Mouse (Mus musculus) kidney, embryonic 16.5 days (tissue): ENCODE data around the gene Zkscan17. TPM values are rescaled to one million over a fixed set of nuclear protein-coding genes. Genes with fewer than 3 reads are reported as not detected.

ENCODE experiments used
- ATAC-seq: fragments of 200-750 bp; cut with Nextera tagmentation; 2 replicates; pipeline ENCODE4 v1.8.0; 2017; ENCODE audit warnings: moderate TSS enrichment; ENCODE audit not compliant: low FRiP score, low TSS enrichment
- H3K27ac ChIP-seq: fragments of 300-500 bp; sonication (generic); 2 replicates; pipeline ENCODE4 v1.5.1; 2014; ENCODE audit warnings: low read length
- H3K27me3 ChIP-seq: fragments of 300-500 bp; sonication (generic); 2 replicates; pipeline ENCODE4 v1.6.1; 2014; ENCODE audit warnings: low read length, control low read depth, mixed read lengths; ENCODE audit not compliant: insufficient read depth
- H3K36me3 ChIP-seq: fragments of 300-500 bp; sonication (generic); 2 replicates; pipeline ENCODE4 v1.6.1; 2014; ENCODE audit warnings: low read length, control low read depth, mixed read lengths; ENCODE audit not compliant: insufficient read depth
- H3K4me1 ChIP-seq: fragments of 300-500 bp; sonication (generic); 2 replicates; pipeline ENCODE4 v1.6.1; 2014; ENCODE audit warnings: low read length, control low read depth, mixed read lengths; ENCODE audit not compliant: insufficient read depth
- H3K4me2 ChIP-seq: fragments of 300-500 bp; sonication (generic); replicated peaks from 2 replicates; pipeline ENCODE4 v1.6.1; 2014; ENCODE audit warnings: low read depth, low read length
- H3K4me3 ChIP-seq: fragments of 300-500 bp; sonication (generic); 2 replicates; pipeline ENCODE4 v1.5.1; 2014; ENCODE audit warnings: mild to moderate bottlenecking, low read length
- H3K9ac ChIP-seq: fragments of 300-500 bp; sonication (generic); replicated peaks from 2 replicates; pipeline ENCODE4 v1.6.1; 2014; ENCODE audit warnings: low read length
- H3K9me3 ChIP-seq: fragments of 300-500 bp; sonication (generic); 2 replicates; pipeline ENCODE4 v1.6.1; 2016; ENCODE audit warnings: low read length, control low read depth
- WGBS: fragments of 180-500 bp; shearing (Covaris S2); extraction: QIAGEN DNeasy Blood & Tissue Kit; methylation state at CpG from one replicate; pipeline ENCODE4 v1.1.7; 2014; 5-methylcytosine and 5-hydroxymethylcytosine counted together
- polyA plus RNA-seq: library from polyadenylated mRNA; unstranded; fragments of >200 nt; fragmentation: Nextera tagmentation; extraction: Ambion mirVana; gene quantifications from 2 replicates; pipeline ENCODE4 v1.2.1, GENCODE M21; 2015

Zkscan17 gene
- polyA plus RNA-seq, 1 experiment from 2014 or later, result 29.1 TPM

DNA sequence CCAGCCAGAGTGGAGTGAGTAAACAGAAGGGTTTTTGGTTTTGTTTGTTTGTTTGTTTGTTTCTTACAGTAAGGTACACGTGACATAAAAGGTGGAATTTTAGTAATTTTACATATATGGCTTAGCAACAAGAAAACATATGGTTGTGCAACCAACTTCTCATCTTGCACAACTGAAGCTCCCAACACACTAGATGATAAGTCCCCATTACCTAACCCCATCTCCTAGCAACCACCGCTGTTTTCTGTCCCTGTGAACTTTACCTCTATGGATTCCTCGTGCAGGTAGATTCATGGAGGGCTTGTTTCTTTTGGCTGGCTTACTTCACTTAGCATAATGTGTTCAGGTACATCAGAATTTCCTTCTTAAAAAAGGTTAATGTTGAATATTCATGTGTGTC lies 16.8 kb upstream of the Zkscan17 start:
- Histone ChIP-seq H3K4me2 (no peak overlapping the region), H3K27ac (no peak overlapping the region), H3K4me3 (no peak overlapping the region), H3K9me3 (no peaks in the 10 kb centered on the region), H3K36me3 (no peaks in the 10 kb centered on the region), H3K27me3 (no peaks in the 10 kb centered on the region), H3K9ac (no peak overlapping the region), H3K4me1 (peaks cover 4% of the 10 kb centered on the region)
- no peak for ATAC-seq
- WGBS, result 80% methylated on average over 3 of the region's 3 CpGs

- WGBS, result 77% methylated on average over 6 of the region's 6 CpGs
- H3K27ac ChIP-seq, result no peak overlapping the region
- no peak overlapping the region for H3K4me3 ChIP-seq
- no peaks in the 10 kb centered on the region for H3K36me3 ChIP-seq
- H3K4me2 ChIP-seq, result no peak overlapping the region
- H3K9ac ChIP-seq, result no peak overlapping the region
- ATAC-seq, result no peak
- peaks cover 11% of the 10 kb centered on the region for H3K4me1 ChIP-seq
- H3K9me3 ChIP-seq, result no peaks in the 10 kb centered on the region
- no peaks in the 10 kb centered on the region for H3K27me3 ChIP-seq
Observed at GRCm38 (mm10) chr11:59542442-59542841, 15.9 kb upstream of the Zkscan17 start.

GRCm38 (mm10) chr11:59541324-59541723 lies 14.8 kb upstream of the Zkscan17 start, which contains the start of gene Nlrp3:
TSS of gene Nlrp3 (plus strand) at chr11:59541568.
- no peak within 1 kb of the TSS for H3K4me2 ChIP-seq
- no peaks in the 10 kb centered on the region for H3K27me3 ChIP-seq
- H3K4me3 ChIP-seq, result no peak within 1 kb of the TSS
- H3K4me1 ChIP-seq, result peaks cover 12% of the 10 kb centered on the region
- no peak within 1 kb of the TSS for H3K27ac ChIP-seq
- H3K36me3 ChIP-seq, result no peaks in the 10 kb centered on the region
- WGBS, result 47% methylated on average over 3 of the region's 3 CpGs
- H3K9ac ChIP-seq, result no peak within 1 kb of the TSS
- 0 out of 2 replicates have a peak, but pooled peaks cover 4% of the 10 kb centered on the region for H3K9me3 ChIP-seq
- no peak for ATAC-seq

GRCm38 (mm10) chr11:59540123-59540522 lies 13.6 kb upstream of the Zkscan17 start:
- Histone ChIP-seq H3K27me3 (no peaks in the 10 kb centered on the region), H3K4me2 (no peak overlapping the region), H3K9ac (no peak overlapping the region), H3K9me3 (0 out of 2 replicates have a peak, but pooled peaks cover 4% of the 10 kb centered on the region), H3K4me1 (peaks cover 12% of the 10 kb centered on the region), H3K4me3 (no peak overlapping the region), H3K36me3 (no peaks in the 10 kb centered on the region), H3K27ac (no peak overlapping the region)
- 79% methylated on average over 3 of the region's 3 CpGs for WGBS
- ATAC-seq, result no peak

GRCm38 (mm10) chr11:59538387-59538786 lies 11.8 kb upstream of the Zkscan17 start:
- WGBS, result 28% methylated on average over 11 of the region's 11 CpGs
- 0 out of 2 replicates have a peak overlapping the region, but pooled peaks have one; percentile 30 for H3K9ac ChIP-seq
- H3K4me2 ChIP-seq, result peak overlapping the region; percentile 47
- H3K36me3 ChIP-seq, result no peaks in the 10 kb centered on the region
- peaks cover 12% of the 10 kb centered on the region for H3K4me1 ChIP-seq
- H3K4me3 ChIP-seq, result peak overlapping the region; percentile 20
- no peaks in the 10 kb centered on the region for H3K27me3 ChIP-seq
- no peak for ATAC-seq
- 0 out of 2 replicates have a peak, but pooled peaks cover 4% of the 10 kb centered on the region for H3K9me3 ChIP-seq
- H3K27ac ChIP-seq, result peak overlapping the region; percentile 4; the same call in 1 of the 2 replicates

GRCm38 (mm10) chr11:59537218-59538130 lies 10.9 kb upstream of the Zkscan17 start:
- no peaks in the 10 kb centered on the region for H3K27me3 ChIP-seq
- ATAC-seq, result peak; percentile 90
- peaks cover 12% of the 10 kb centered on the region for H3K4me1 ChIP-seq
- 31% methylated on average over 16 of the region's 16 CpGs for WGBS
- peak overlapping the region; percentile 47 for H3K4me2 ChIP-seq
- H3K9ac ChIP-seq, result no peak overlapping the region
- H3K9me3 ChIP-seq, result 0 out of 2 replicates have a peak, but pooled peaks cover 4% of the 10 kb centered on the region
- H3K27ac ChIP-seq, result peak overlapping the region; percentile 27; the same call in 1 of the 2 replicates
- H3K4me3 ChIP-seq, result peak overlapping the region; percentile 20; the same call in 1 of the 2 replicates
- H3K36me3 ChIP-seq, result no peaks in the 10 kb centered on the region

- H3K4me2 ChIP-seq, result no peak overlapping the region
- H3K27me3 ChIP-seq, result no peaks in the 10 kb centered on the region
- H3K27ac ChIP-seq, result no peak overlapping the region
- WGBS, result 42% methylated on average over 5 of the region's 5 CpGs
- H3K9ac ChIP-seq, result no peak overlapping the region
- peak; percentile 46; the same call in 1 of the 2 replicates for ATAC-seq
- no peaks in the 10 kb centered on the region for H3K9me3 ChIP-seq
- no peak overlapping the region for H3K4me3 ChIP-seq
- no peaks in the 10 kb centered on the region for H3K36me3 ChIP-seq
- H3K4me1 ChIP-seq, result peaks cover 12% of the 10 kb centered on the region
Observed at GRCm38 (mm10) chr11:59531562-59531961, 5.0 kb upstream of the Zkscan17 start.

DNA sequence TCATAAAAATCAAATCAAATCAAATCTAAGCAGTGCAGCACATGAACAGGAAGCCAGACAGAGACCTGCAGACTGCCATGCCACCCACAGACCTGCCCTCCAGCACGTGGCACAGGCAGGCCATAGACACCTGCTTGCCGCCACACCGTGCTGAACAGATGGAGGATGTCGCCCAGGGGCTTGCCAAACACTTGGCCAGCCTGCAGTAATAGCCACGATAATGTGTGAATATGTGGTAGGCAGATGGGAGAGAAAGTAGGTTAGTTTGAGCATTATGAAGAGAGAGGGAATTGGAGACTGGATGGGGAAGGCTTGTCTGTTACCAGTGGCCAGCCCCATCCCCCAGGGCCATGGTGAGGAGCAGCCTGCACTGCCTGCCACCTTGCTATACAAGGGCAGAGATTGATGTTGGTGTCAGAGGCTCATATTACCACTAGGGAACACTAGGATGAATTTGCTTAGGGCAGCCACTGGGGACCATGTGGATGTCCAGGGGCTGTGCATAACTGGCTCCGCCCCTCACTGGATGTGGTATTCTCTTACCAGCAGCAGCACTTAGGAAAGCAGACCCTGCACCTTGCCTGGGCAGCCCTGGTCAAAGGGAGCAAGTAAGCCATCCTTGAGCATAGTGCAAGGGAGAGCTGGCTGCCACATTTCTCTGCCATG lies 4.5 kb upstream of the Zkscan17 start:
- no peaks in the 10 kb centered on the region for H3K9me3 ChIP-seq
- no peak overlapping the region for H3K4me2 ChIP-seq
- H3K36me3 ChIP-seq, result no peaks in the 10 kb centered on the region
- no peak overlapping the region for H3K27ac ChIP-seq
- peak; percentile 91 for ATAC-seq
- peaks cover 12% of the 10 kb centered on the region for H3K4me1 ChIP-seq
- H3K27me3 ChIP-seq, result no peaks in the 10 kb centered on the region
- H3K9ac ChIP-seq, result no peak overlapping the region; the same call in 1 of the 2 replicates
- 47% methylated on average over 6 of the region's 6 CpGs for WGBS
- H3K4me3 ChIP-seq, result no peak overlapping the region

DNA sequence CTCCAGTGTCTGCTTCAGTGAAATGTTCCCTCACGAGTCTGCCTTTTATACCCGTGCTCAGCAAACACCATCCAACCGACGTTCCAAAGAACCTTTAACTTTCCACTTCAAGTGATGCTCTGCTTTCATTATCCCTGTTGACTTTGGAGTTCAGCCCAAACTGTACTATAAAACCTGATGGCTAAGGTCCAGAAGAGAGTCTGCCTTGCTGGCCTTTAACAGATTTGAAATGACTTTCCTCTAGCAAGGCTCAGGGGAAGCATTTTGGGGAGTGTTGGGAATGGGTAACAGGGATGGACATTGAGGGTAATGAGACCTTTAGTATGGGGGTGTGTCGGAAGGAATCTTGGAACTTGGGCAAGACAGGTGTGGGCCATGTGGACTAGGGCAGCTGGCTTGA lies 3.7 kb upstream of the Zkscan17 start:
- H3K4me2 ChIP-seq, result no peak overlapping the region
- no peak for ATAC-seq
- H3K36me3 ChIP-seq, result no peaks in the 10 kb centered on the region
- WGBS, result 67% methylated on average over 5 of the region's 5 CpGs
- no peak overlapping the region for H3K9ac ChIP-seq
- H3K27me3 ChIP-seq, result no peaks in the 10 kb centered on the region
- H3K9me3 ChIP-seq, result no peaks in the 10 kb centered on the region
- peaks cover 12% of the 10 kb centered on the region for H3K4me1 ChIP-seq
- no peak overlapping the region for H3K27ac ChIP-seq
- H3K4me3 ChIP-seq, result no peak overlapping the region
